Mouse (Mus musculus): Measurements from ENCODE around the gene Hist1h2bk. TPM values are rescaled to one million over a fixed set of nuclear protein-coding genes. Genes with fewer than 3 reads are reported as not detected.
"Not testable (repeated sequence)": the region's sequence is repeated elsewhere in the genome, so short reads cannot be mapped to it uniquely, and the experiment has no call there.

The Hist1h2bk gene
- polyA plus RNA-seq, 1 experiment from 2014 or later = 3.9 TPM

DNA sequence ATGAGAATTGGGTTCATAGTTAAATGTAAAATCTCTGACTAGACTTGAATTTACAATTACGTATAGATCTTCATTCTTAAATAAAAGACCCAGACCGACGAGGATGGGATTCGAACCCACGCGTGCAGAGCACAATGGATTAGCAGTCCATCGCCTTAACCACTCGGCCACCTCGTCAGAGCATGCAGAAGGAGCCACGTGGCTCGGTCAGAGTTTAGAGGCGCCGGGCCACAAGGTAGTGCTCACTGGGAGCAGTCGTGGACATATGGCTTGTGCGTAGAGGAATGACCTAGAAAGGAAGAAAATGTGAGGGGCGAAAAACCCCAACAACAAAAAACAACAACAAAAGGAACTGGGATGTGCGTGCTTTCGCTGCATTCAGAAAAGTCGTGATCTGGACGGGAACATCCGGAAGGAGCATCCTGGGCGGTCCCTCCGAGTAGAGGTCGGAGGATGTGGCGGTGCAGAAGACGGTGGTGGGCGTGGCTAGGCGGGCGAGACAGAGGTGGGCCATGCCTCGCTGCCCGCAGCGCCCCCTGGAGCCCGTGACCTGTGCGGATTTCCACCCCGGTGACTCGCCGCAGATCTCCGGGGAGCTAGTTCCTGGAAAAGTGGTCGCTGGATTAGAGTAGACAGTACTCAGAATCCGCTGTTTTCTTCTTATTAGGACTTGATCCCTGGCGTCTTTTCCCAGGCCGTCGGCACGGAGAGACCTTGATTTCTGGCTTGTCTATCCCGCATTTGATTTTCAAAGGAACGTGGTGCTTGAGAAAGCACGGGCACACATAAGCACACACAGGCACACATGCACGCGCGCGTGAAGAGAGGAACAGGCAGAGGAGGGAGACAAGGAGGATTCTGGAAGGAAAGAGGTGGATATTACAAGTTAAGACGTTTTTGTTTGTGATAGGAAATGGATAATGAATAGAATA is 15.2 kb downstream of the Hist1h2bk start:
- DNase-seq (ENCODE audit: low spot score) (peak; percentile 95), ATAC-seq (ENCODE audit: low read depth) (peak; percentile 96)
- Histone ChIP-seq H3K4me3 (ENCODE audit: low read depth, low read length) (peak overlapping the region; percentile 59), H3K27ac (replicated peaks; ENCODE audit: low read depth, low read length) (peak overlapping the region; percentile 84), H3K27me3 (replicated peaks; ENCODE audit: control insufficient read depth, insufficient read depth, low read length) (no peaks in the 10 kb centered on the region), H3K9ac (ENCODE audit: low read depth, low read length) (peak overlapping the region; percentile 67), H3K36me3 (ENCODE audit: control insufficient read depth, insufficient read depth, low read length) (no peaks in the 10 kb centered on the region), H3K4me1 (ENCODE audit: control insufficient read depth, insufficient read depth, low read length) (no peaks in the 10 kb centered on the region), H3K9me3 (ENCODE audit: control insufficient read depth, low read length) (no peaks in the 10 kb centered on the region), H3K4me2 (ENCODE audit: low read depth, low read length) (peak overlapping the region; percentile 75)
- under 1% methylated on average over 52 of the region's 52 CpGs for WGBS

GRCm38 (mm10) chr13:22051523-22051859 is 15.8 kb downstream of the Hist1h2bk start:
- 8% methylated on average over 5 of the region's 5 CpGs for WGBS
- Histone ChIP-seq H3K27ac (replicated peaks; ENCODE audit: low read depth, low read length) (peak overlapping the region; percentile 84), H3K36me3 (ENCODE audit: control insufficient read depth, insufficient read depth, low read length) (no peaks in the 10 kb centered on the region), H3K4me2 (ENCODE audit: low read depth, low read length) (peak overlapping the region; percentile 75), H3K4me3 (ENCODE audit: low read depth, low read length) (peak overlapping the region; percentile 59), H3K9ac (ENCODE audit: low read depth, low read length) (peak overlapping the region; percentile 67), H3K4me1 (ENCODE audit: control insufficient read depth, insufficient read depth, low read length) (no peaks in the 10 kb centered on the region), H3K27me3 (replicated peaks; ENCODE audit: control insufficient read depth, insufficient read depth, low read length) (no peaks in the 10 kb centered on the region), H3K9me3 (ENCODE audit: control insufficient read depth, low read length) (no peaks in the 10 kb centered on the region)
- no peak for ATAC-seq (ENCODE audit: low read depth)
- DNase-seq (ENCODE audit: low spot score) = no peak

GRCm38 (mm10) chr13:22053754-22054153 is 18.1 kb downstream of the Hist1h2bk start:
- 92% methylated on average over 1 of the region's 1 CpGs for WGBS
- no peak overlapping the region for H3K9ac ChIP-seq (ENCODE audit: low read depth, low read length)
- no peak for DNase-seq (ENCODE audit: low spot score)
- no peak overlapping the region for H3K27ac ChIP-seq (replicated peaks; ENCODE audit: low read depth, low read length)
- no peaks in the 10 kb centered on the region for H3K4me1 ChIP-seq (ENCODE audit: control insufficient read depth, insufficient read depth, low read length)
- no peaks in the 10 kb centered on the region for H3K27me3 ChIP-seq (replicated peaks; ENCODE audit: control insufficient read depth, insufficient read depth, low read length)
- ATAC-seq (ENCODE audit: low read depth) = no peak
- H3K4me3 ChIP-seq (ENCODE audit: low read depth, low read length) = no peak overlapping the region
- H3K9me3 ChIP-seq (ENCODE audit: control insufficient read depth, low read length) = no peaks in the 10 kb centered on the region
- no peak overlapping the region for H3K4me2 ChIP-seq (ENCODE audit: low read depth, low read length)
- H3K36me3 ChIP-seq (ENCODE audit: control insufficient read depth, insufficient read depth, low read length) = no peaks in the 10 kb centered on the region

DNA sequence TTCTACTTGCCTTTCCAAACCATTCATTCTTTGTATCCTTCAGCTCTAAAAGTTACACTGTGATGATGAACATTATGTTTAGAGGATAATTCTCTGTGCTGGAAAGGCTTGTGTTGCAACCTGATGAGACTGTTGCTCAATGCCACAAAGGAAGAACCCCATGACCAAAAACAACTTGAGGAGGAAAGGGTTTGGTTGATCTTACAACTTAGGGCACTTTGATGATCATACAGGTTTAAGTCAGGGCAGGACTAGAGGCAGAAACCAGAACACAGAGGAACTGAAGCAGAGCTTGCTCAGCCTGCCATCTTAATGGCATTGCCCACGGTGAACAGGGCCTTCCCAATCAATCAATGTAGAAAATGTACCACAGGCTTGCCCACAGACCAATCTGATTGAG is 25.8 kb downstream of the Hist1h2bk start:
- H3K9ac ChIP-seq (ENCODE audit: low read depth, low read length) = no peak overlapping the region
- no peaks in the 10 kb centered on the region for H3K4me1 ChIP-seq (ENCODE audit: control insufficient read depth, insufficient read depth, low read length)
- H3K27me3 ChIP-seq (replicated peaks; ENCODE audit: control insufficient read depth, insufficient read depth, low read length) = no peaks in the 10 kb centered on the region
- H3K9me3 ChIP-seq (ENCODE audit: control insufficient read depth, low read length) = 0 out of 2 replicates have a peak, but pooled peaks cover under 1% of the 10 kb centered on the region
- H3K36me3 ChIP-seq (ENCODE audit: control insufficient read depth, insufficient read depth, low read length) = no peaks in the 10 kb centered on the region
- DNase-seq (ENCODE audit: low spot score) = no peak
- H3K4me2 ChIP-seq (ENCODE audit: low read depth, low read length) = no peak overlapping the region
- ATAC-seq (ENCODE audit: low read depth) = no peak
- no peak overlapping the region for H3K27ac ChIP-seq (replicated peaks; ENCODE audit: low read depth, low read length)
- no peak overlapping the region for H3K4me3 ChIP-seq (ENCODE audit: low read depth, low read length)
- WGBS = 85% methylated on average over 1 of the region's 1 CpGs

- 50% methylated on average over 1 of the region's 1 CpGs for WGBS
These were observed 27.8 kb downstream of the Hist1h2bk start for GRCm38 (mm10) chr13:22063468-22063867.

DNA sequence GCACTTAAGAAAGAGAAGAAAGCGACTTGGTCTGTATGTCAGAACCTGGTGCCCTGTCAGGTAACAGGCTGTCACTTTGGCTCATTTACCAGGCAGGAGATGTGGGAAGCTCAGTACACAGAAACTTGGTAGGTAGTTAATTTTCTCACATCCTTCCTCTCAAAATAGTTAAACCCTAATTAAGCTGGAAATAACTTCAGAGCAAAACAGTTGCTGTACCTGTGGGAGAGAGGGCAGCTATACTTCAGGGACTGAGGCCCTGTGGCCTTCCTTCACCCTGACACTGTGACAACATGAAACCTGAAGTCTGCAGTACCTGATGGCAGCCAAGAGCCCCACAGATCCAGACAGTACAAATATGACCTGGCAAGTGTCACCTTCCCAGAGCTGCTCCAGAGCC is 48.5 kb downstream of the Hist1h2bk start, which contains the start of gene Vmn1r188:
TSS of gene Vmn1r188 (plus strand) at position 301 of the 400 bp plus-strand sequence.
- 63% methylated on average over 1 of the region's 1 CpGs for WGBS
- not testable (repeated sequence) for DNase-seq (ENCODE audit: low spot score); ATAC-seq (ENCODE audit: low read depth); H3K9ac ChIP-seq (ENCODE audit: low read depth, low read length); H3K36me3 ChIP-seq (ENCODE audit: control insufficient read depth, insufficient read depth, low read length); H3K4me2 ChIP-seq (ENCODE audit: low read depth, low read length); H3K9me3 ChIP-seq (ENCODE audit: control insufficient read depth, low read length); H3K4me1 ChIP-seq (ENCODE audit: control insufficient read depth, insufficient read depth, low read length); H3K27me3 ChIP-seq (replicated peaks; ENCODE audit: control insufficient read depth, insufficient read depth, low read length); H3K4me3 ChIP-seq (ENCODE audit: low read depth, low read length); H3K27ac ChIP-seq (replicated peaks; ENCODE audit: low read depth, low read length)

More at GRCm38 (mm10) chr13:22063468-22063867, 27.8 kb downstream of the Hist1h2bk start:
- Histone ChIP-seq H3K4me1 (ENCODE audit: control insufficient read depth, insufficient read depth, low read length) (no peaks in the 10 kb centered on the region), H3K9me3 (ENCODE audit: control insufficient read depth, low read length) (0 out of 2 replicates have a peak, but pooled peaks cover 3% of the 10 kb centered on the region), H3K9ac (ENCODE audit: low read depth, low read length) (no peak overlapping the region), H3K27ac (replicated peaks; ENCODE audit: low read depth, low read length) (no peak overlapping the region), H3K36me3 (ENCODE audit: control insufficient read depth, insufficient read depth, low read length) (no peaks in the 10 kb centered on the region), H3K4me2 (ENCODE audit: low read depth, low read length) (no peak overlapping the region), H3K4me3 (ENCODE audit: low read depth, low read length) (no peak overlapping the region), H3K27me3 (replicated peaks; ENCODE audit: control insufficient read depth, insufficient read depth, low read length) (no peaks in the 10 kb centered on the region)
- no peak for DNase-seq (ENCODE audit: low spot score)
- no peak for ATAC-seq (ENCODE audit: low read depth)

Small RNA genes within 50 kb of the gene (microRNA-seq; reads per million reads assigned to microRNA genes)
- gene Gm26300 (ENCODE audit: borderline number of aligned reads) = not detected
- not detected for gene Gm44390 (ENCODE audit: borderline number of aligned reads)
- gene Gm44486 (ENCODE audit: borderline number of aligned reads) = not detected

Other genes with a start within 250 kb of the Hist1h2bk start
- gene Hist1h2an, start 248.7 kb upstream of the Hist1h2bk start, polyA plus RNA-seq (2014; fragmentation: Nextera tagmentation; extraction: Ambion mirVana) = 6.0 and 6.4 TPM in 2 replicates
- gene Hist1h2bp, start 248.4 kb upstream of the Hist1h2bk start, polyA plus RNA-seq (2014; fragmentation: Nextera tagmentation; extraction: Ambion mirVana) = 0.56 and 0.61 TPM in 2 replicates
- 13.6 and 14.1 TPM in 2 replicates for gene Hist1h2bq, start 225.7 kb upstream of the Hist1h2bk start, polyA plus RNA-seq (2014; fragmentation: Nextera tagmentation; extraction: Ambion mirVana)
- not detected in 2 replicates for gene Hist1h2ao, start 225.4 kb upstream of the Hist1h2bk start, polyA plus RNA-seq (2014; fragmentation: Nextera tagmentation; extraction: Ambion mirVana)
- gene Hist1h4m, start 224.1 kb upstream of the Hist1h2bk start, polyA plus RNA-seq (2014; fragmentation: Nextera tagmentation; extraction: Ambion mirVana) = not detected in 2 replicates
- 14.1 and 16.4 TPM in 2 replicates for gene Hist1h4n, start 203.7 kb upstream of the Hist1h2bk start, polyA plus RNA-seq (2014; fragmentation: Nextera tagmentation; extraction: Ambion mirVana)
- 2,692 and 2,964 TPM in 2 replicates for gene Hist1h2ap, start 202.4 kb upstream of the Hist1h2bk start, polyA plus RNA-seq (2014; fragmentation: Nextera tagmentation; extraction: Ambion mirVana)
- 13.5 and 14.4 TPM in 2 replicates for gene Hist1h2br, start 202.1 kb upstream of the Hist1h2bk start, polyA plus RNA-seq (2014; fragmentation: Nextera tagmentation; extraction: Ambion mirVana)
- 7.6 and 8.9 TPM in 2 replicates for gene Zfp184, start 90.8 kb upstream of the Hist1h2bk start, polyA plus RNA-seq (2014; fragmentation: Nextera tagmentation; extraction: Ambion mirVana)
- 0.11 and 0.13 TPM in 2 replicates for gene Pom121l2, start 54.7 kb upstream of the Hist1h2bk start, polyA plus RNA-seq (2014; fragmentation: Nextera tagmentation; extraction: Ambion mirVana)
- 0.70 and 0.83 TPM in 2 replicates for gene Prss16, start 26.1 kb upstream of the Hist1h2bk start, polyA plus RNA-seq (2014; fragmentation: Nextera tagmentation; extraction: Ambion mirVana)
- gene Hist1h2ah, start 302 bp upstream of the Hist1h2bk start, polyA plus RNA-seq (2014; fragmentation: Nextera tagmentation; extraction: Ambion mirVana) = 13.1 TPM in 1 of 2 replicates, not detected in the other
- gene Hist1h4i, start 5.5 kb downstream of the Hist1h2bk start, polyA plus RNA-seq (2014; fragmentation: Nextera tagmentation; extraction: Ambion mirVana) = 11.8 and 13.3 TPM in 2 replicates
- 24.9 and 28.8 TPM in 2 replicates for gene Hist1h2ag, start 7.1 kb downstream of the Hist1h2bk start, polyA plus RNA-seq (2014; fragmentation: Nextera tagmentation; extraction: Ambion mirVana)
- gene Hist1h2bj, start 7.3 kb downstream of the Hist1h2bk start, polyA plus RNA-seq (2014; fragmentation: Nextera tagmentation; extraction: Ambion mirVana) = 3.4 and 7.4 TPM in 2 replicates
- not detected in 2 replicates for gene Vmn1r188, start 48.6 kb downstream of the Hist1h2bk start, polyA plus RNA-seq (2014; fragmentation: Nextera tagmentation; extraction: Ambion mirVana)
- gene Vmn1r189, start 70.0 kb downstream of the Hist1h2bk start, polyA plus RNA-seq (2014; fragmentation: Nextera tagmentation; extraction: Ambion mirVana) = 0.10 TPM in 1 of 2 replicates, not detected in the other
- gene Vmn1r191, start 148.1 kb downstream of the Hist1h2bk start, polyA plus RNA-seq (2014; fragmentation: Nextera tagmentation; extraction: Ambion mirVana) = not detected in 2 replicates
- gene Vmn1r192, start 155.3 kb downstream of the Hist1h2bk start, polyA plus RNA-seq (2014; fragmentation: Nextera tagmentation; extraction: Ambion mirVana) = not detected in 2 replicates
- not detected in 2 replicates for gene Vmn1r193, start 187.3 kb downstream of the Hist1h2bk start, polyA plus RNA-seq (2014; fragmentation: Nextera tagmentation; extraction: Ambion mirVana)
- not detected in 2 replicates for gene Vmn1r194, start 208.3 kb downstream of the Hist1h2bk start, polyA plus RNA-seq (2014; fragmentation: Nextera tagmentation; extraction: Ambion mirVana)
- not detected in 2 replicates for gene Vmn1r195, start 234.7 kb downstream of the Hist1h2bk start, polyA plus RNA-seq (2014; fragmentation: Nextera tagmentation; extraction: Ambion mirVana)